In genomic region chr4:139669847-139670246, GRCm38 (mm10) we compare ENCODE assay signal across 9 mouse cellular contexts. TPM values are rescaled to one million over a fixed set of nuclear protein-coding genes. Genes with fewer than 3 reads are reported as not detected.
DNase-seq lines count a peak whose midpoint lies in the region; ATAC-seq lines count a peak whose summit lies in the region.
"Had no signal": no experiment of that assay in that cellular context is flagged by ENCODE, and none has a peak within 500 bp of the region (broad histone marks: within the 10 kb centered on the region; RNA-seq: fewer than 3 reads in every experiment).

No protein-coding gene starts in this region.

- no peaks in the 10 kb centered on the region for H3K36me3 ChIP-seq in midbrain, embryonic 10.5 days
- H3K36me3 ChIP-seq in midbrain, embryonic 16.5 days (ENCODE audit: control insufficient read depth, insufficient read depth, low read length), result no peaks in the 10 kb centered on the region
- no peaks in the 10 kb centered on the region for H3K36me3 ChIP-seq in hindbrain, embryonic 13.5 days
- no peaks in the 10 kb centered on the region for H3K36me3 ChIP-seq in stomach, embryonic 16.5 days (ENCODE audit: control insufficient read depth, insufficient read depth, low read length)
- H3K36me3 ChIP-seq: stomach, embryonic 15.5 days had no signal

- peak; percentile 75 for DNase-seq in midbrain, embryonic 10.5 days (ENCODE audit: low spot score)
- peak; percentile 60 to 63 for DNase-seq in adrenal gland, adult 18-20 months (ENCODE audit: low spot score in 2 of 2)
- peak; percentile 65 for DNase-seq in embryo, embryonic 9.5 days (ENCODE audit: extremely low spot score)
- peak; percentile 52 to 66 for DNase-seq in layer of hippocampus, postnatal 25 days (ENCODE audit: extremely low spot score in 1 of 2, low spot score in 1 of 2)

- H3K4me2 ChIP-seq in midbrain, embryonic 16.5 days (ENCODE audit: low read length), result no peak overlapping the region
- no peak overlapping the region for H3K4me2 ChIP-seq in hindbrain, embryonic 13.5 days
- H3K4me2 ChIP-seq in stomach, embryonic 16.5 days (ENCODE audit: low read depth, low read length), result no peak overlapping the region
- H3K4me2 ChIP-seq: stomach, embryonic 15.5 days had no signal

- H3K9ac ChIP-seq in midbrain, embryonic 16.5 days (ENCODE audit: low read depth, low read length), result no peak overlapping the region
- no peak overlapping the region for H3K9ac ChIP-seq in hindbrain, embryonic 13.5 days
- H3K9ac ChIP-seq in stomach, embryonic 16.5 days (ENCODE audit: low read length), result no peak overlapping the region
- H3K9ac ChIP-seq: stomach, embryonic 15.5 days had no signal

- no peak overlapping the region for H3K27ac ChIP-seq in midbrain, embryonic 10.5 days (replicated peaks)
- H3K27ac ChIP-seq in midbrain, embryonic 16.5 days (ENCODE audit: low read length), result no peak overlapping the region
- no peak overlapping the region for H3K27ac ChIP-seq in hindbrain, embryonic 13.5 days
- H3K27ac ChIP-seq in stomach, embryonic 16.5 days (ENCODE audit: low read length), result no peak overlapping the region
- H3K27ac ChIP-seq: stomach, embryonic 15.5 days had no signal

- peaks cover 18% of the 10 kb centered on the region for H3K27me3 ChIP-seq in midbrain, embryonic 10.5 days (ENCODE audit: low read depth, poor library complexity, severe bottlenecking)
- no peaks in the 10 kb centered on the region for H3K27me3 ChIP-seq in midbrain, embryonic 16.5 days (ENCODE audit: control insufficient read depth, insufficient read depth, low read depth, low read length)
- peaks cover 17% of the 10 kb centered on the region; the same call in 1 of the 2 replicates for H3K27me3 ChIP-seq in hindbrain, embryonic 13.5 days
- H3K27me3 ChIP-seq in stomach, embryonic 16.5 days (ENCODE audit: control insufficient read depth, insufficient read depth, low read length), result no peaks in the 10 kb centered on the region; the same call in 1 of the 2 replicates
- H3K27me3 ChIP-seq: stomach, embryonic 15.5 days had no signal

- WGBS in midbrain, embryonic 10.5 days, result 23% methylated on average over 6 of the region's 6 CpGs
- 12% methylated on average over 6 of the region's 6 CpGs for WGBS in midbrain, embryonic 16.5 days
- WGBS in hindbrain, embryonic 13.5 days, result 24% methylated on average over 6 of the region's 6 CpGs
- 17% methylated on average over 6 of the region's 6 CpGs for WGBS in stomach, embryonic 16.5 days

- no peak for ATAC-seq in midbrain, embryonic 16.5 days
- peak; percentile 17; the same call in 1 of the 2 replicates for ATAC-seq in hindbrain, embryonic 13.5 days (ENCODE audit: low FRiP score)
- peak; percentile 89 for ATAC-seq in megakaryocyte-erythroid progenitor cell, adult 5-6 weeks (replicated peaks; ENCODE audit: low FRiP score, low TSS enrichment, poor library complexity, severe bottlenecking)
- peak; percentile 31; the same call in 1 of the 2 replicates for ATAC-seq in stomach, embryonic 16.5 days (ENCODE audit: insufficient read depth, low FRiP score)

- H3K4me1 ChIP-seq in midbrain, embryonic 10.5 days, result no peaks in the 10 kb centered on the region
- no peaks in the 10 kb centered on the region for H3K4me1 ChIP-seq in midbrain, embryonic 16.5 days (ENCODE audit: control insufficient read depth, insufficient read depth, low read length)
- no peaks in the 10 kb centered on the region for H3K4me1 ChIP-seq in hindbrain, embryonic 13.5 days (replicated peaks)
- no peaks in the 10 kb centered on the region for H3K4me1 ChIP-seq in stomach, embryonic 16.5 days (ENCODE audit: control insufficient read depth, insufficient read depth, low read length)
- H3K4me1 ChIP-seq: stomach, embryonic 15.5 days had no signal

- no peak overlapping the region for H3K4me3 ChIP-seq in midbrain, embryonic 10.5 days
- H3K4me3 ChIP-seq in midbrain, embryonic 16.5 days (ENCODE audit: low read depth, low read length), result no peak overlapping the region
- no peak overlapping the region for H3K4me3 ChIP-seq in hindbrain, embryonic 13.5 days
- H3K4me3 ChIP-seq in stomach, embryonic 16.5 days (replicated peaks; ENCODE audit: low read length), result no peak overlapping the region
- H3K4me3 ChIP-seq: stomach, embryonic 15.5 days had no signal

- no peaks in the 10 kb centered on the region for H3K9me3 ChIP-seq in midbrain, embryonic 10.5 days (replicated peaks)
- no peaks in the 10 kb centered on the region for H3K9me3 ChIP-seq in midbrain, embryonic 16.5 days (replicated peaks; ENCODE audit: control insufficient read depth, low read length, poor library complexity, severe bottlenecking)
- no peaks in the 10 kb centered on the region for H3K9me3 ChIP-seq in hindbrain, embryonic 13.5 days
- H3K9me3 ChIP-seq in stomach, embryonic 16.5 days (replicated peaks; ENCODE audit: control insufficient read depth, low read length), result no peaks in the 10 kb centered on the region
- H3K9me3 ChIP-seq: stomach, embryonic 15.5 days had no signal

RNA-seq across cellular contexts. Expression of gene Tas1r2, which starts 16.5 kb away (rescaled TPM):
- polyA plus RNA-seq in midbrain, embryonic 10.5 days (2016; fragmentation: Nextera tagmentation; extraction: Ambion mirVana), result 0.09 TPM in 1 of 2 replicates, not detected in the other
- polyA plus RNA-seq in midbrain, embryonic 16.5 days (2015; fragmentation: Nextera tagmentation; extraction: Ambion mirVana), result not detected in 2 replicates
- total RNA-seq in adrenal gland, adult 18-20 months (2021), result not detected
- polyA plus RNA-seq in hindbrain, embryonic 13.5 days (2015; fragmentation: Nextera tagmentation; extraction: Ambion mirVana), result not detected in 2 replicates
- total RNA-seq in layer of hippocampus, postnatal 25 days (2021), result not detected
- total RNA-seq in megakaryocyte-erythroid progenitor cell, adult 5-6 weeks (2014; fragmentation: Nextera tagmentation), result not detected in 2 replicates
- not detected in 2 replicates for total RNA-seq in megakaryocyte-erythroid progenitor cell, adult 5-6 weeks (2017)
- not detected in 2 replicates for polyA plus RNA-seq in stomach, embryonic 16.5 days (2015; fragmentation: Nextera tagmentation; extraction: Ambion mirVana)
- polyA plus RNA-seq: stomach, embryonic 15.5 days had no signal

RNA-seq across cellular contexts. Expression of gene Aldh4a1, which starts 47.2 kb away (rescaled TPM):
- 21.3 and 24.2 TPM in 2 replicates for polyA plus RNA-seq in midbrain, embryonic 10.5 days (2016; fragmentation: Nextera tagmentation; extraction: Ambion mirVana)
- polyA plus RNA-seq in midbrain, embryonic 16.5 days (2015; fragmentation: Nextera tagmentation; extraction: Ambion mirVana), result 23.5 and 27.0 TPM in 2 replicates
- total RNA-seq in adrenal gland, adult 18-20 months (2021), result 100 to 1,000 TPM in 1 of 2 experiments, 10 to 100 TPM in 1; 65.2 to 141 TPM
- polyA plus RNA-seq in hindbrain, embryonic 13.5 days (2015; fragmentation: Nextera tagmentation; extraction: Ambion mirVana), result 21.8 and 22.2 TPM in 2 replicates
- total RNA-seq in layer of hippocampus, postnatal 25 days (2021), result 10 to 100 TPM; 18.0 to 20.2 TPM
- total RNA-seq in megakaryocyte-erythroid progenitor cell, adult 5-6 weeks (2014; fragmentation: Nextera tagmentation), result 8.0 and 13.2 TPM in 2 replicates
- 9.9 and 13.3 TPM in 2 replicates for total RNA-seq in megakaryocyte-erythroid progenitor cell, adult 5-6 weeks (2017)
- polyA plus RNA-seq in stomach, embryonic 16.5 days (2015; fragmentation: Nextera tagmentation; extraction: Ambion mirVana), result 35.9 and 38.0 TPM in 2 replicates
